25 mouse cellular contexts compared by ENCODE assay signal in genomic region chr5:66765911-66766310, GRCm38 (mm10). TPM values are rescaled to one million over a fixed set of nuclear protein-coding genes. Genes with fewer than 3 reads are reported as not detected.
DNase-seq lines count a peak whose midpoint lies in the region; ATAC-seq lines count a peak whose summit lies in the region.
"Had no signal": no experiment of that assay in that cellular context is flagged by ENCODE, and none has a peak within 500 bp of the region (broad histone marks: within the 10 kb centered on the region; RNA-seq: fewer than 3 reads in every experiment).

No protein-coding gene starts in this region.

- H3K9me3 ChIP-seq in hindbrain, embryonic 16.5 days (ENCODE audit: control insufficient read depth, low read length), result no peaks in the 10 kb centered on the region
- H3K9me3 ChIP-seq: forebrain, embryonic 10.5 days; forebrain, embryonic 13.5 days; heart, embryonic 12.5 days; heart, embryonic 15.5 days had no signal

- WGBS in hindbrain, embryonic 16.5 days, result 63% methylated on average over 2 of the region's 2 CpGs

- no peak overlapping the region for H3K4me3 ChIP-seq in hindbrain, embryonic 16.5 days (ENCODE audit: low read length)
- H3K4me3 ChIP-seq: forebrain, embryonic 10.5 days; forebrain, embryonic 13.5 days; heart, embryonic 12.5 days; heart, embryonic 15.5 days had no signal

- no peak for DNase-seq in frontal cortex, postnatal 36 days (ENCODE audit: low spot score in 2 of 2)
- peak; percentile 29 for DNase-seq in layer of hippocampus, adult 9-11 months
- DNase-seq in layer of hippocampus, postnatal 10 days (ENCODE audit: low spot score in 2 of 2), result no peak
- DNase-seq in brain, adult 2 months (ENCODE audit: low read depth, low spot score), result peak; percentile 66
- DNase-seq: adrenal gland, adult 2 months; adrenal gland, postnatal 14 days; cerebellum, adult 11-12 months; cerebellum, adult 8-10 months; cerebellum, postnatal 10 days; cerebellum, postnatal 36 days; gastrocnemius, postnatal 14 days; heart, adult 18-20 months; heart, postnatal 10 days; heart, postnatal 4 days had no signal

- no peak overlapping the region for H3K9ac ChIP-seq in hindbrain, embryonic 16.5 days (ENCODE audit: low read depth, low read length)
- H3K9ac ChIP-seq: forebrain, embryonic 13.5 days; heart, embryonic 12.5 days; heart, embryonic 15.5 days; hindbrain, embryonic 14.5 days had no signal

- H3K27ac ChIP-seq in hindbrain, embryonic 16.5 days (ENCODE audit: low read depth, low read length), result no peak overlapping the region
- H3K27ac ChIP-seq: forebrain, embryonic 10.5 days; forebrain, embryonic 13.5 days; heart, embryonic 15.5 days; hindbrain, embryonic 14.5 days had no signal

- ATAC-seq in frontal cortex, adult (ENCODE audit: low TSS enrichment), result 0 out of 2 replicates have a peak, but pooled peaks have one; percentile 45
- no peak for ATAC-seq in hindbrain, embryonic 16.5 days
- ATAC-seq: forebrain, embryonic 13.5 days; forebrain, embryonic 16.5 days; intestine, postnatal 0 days; Patski had no signal

- H3K36me3 ChIP-seq in hindbrain, embryonic 16.5 days (ENCODE audit: control insufficient read depth, insufficient read depth, low read length), result no peaks in the 10 kb centered on the region
- H3K36me3 ChIP-seq: forebrain, embryonic 10.5 days; G1E; heart, embryonic 12.5 days; heart, embryonic 15.5 days had no signal

- no peak overlapping the region for H3K4me2 ChIP-seq in hindbrain, embryonic 16.5 days (ENCODE audit: low read length)
- H3K4me2 ChIP-seq: forebrain, embryonic 13.5 days; heart, embryonic 12.5 days; heart, embryonic 15.5 days; hindbrain, embryonic 14.5 days had no signal

- H3K4me1 ChIP-seq in hindbrain, embryonic 16.5 days (ENCODE audit: control insufficient read depth, insufficient read depth, low read depth, low read length), result no peaks in the 10 kb centered on the region
- H3K4me1 ChIP-seq: heart, embryonic 12.5 days; heart, embryonic 15.5 days had no signal

- H3K27me3 ChIP-seq in hindbrain, embryonic 16.5 days (replicated peaks; ENCODE audit: control insufficient read depth, insufficient read depth, low read length), result no peaks in the 10 kb centered on the region
- H3K27me3 ChIP-seq: forebrain, embryonic 13.5 days; heart, embryonic 15.5 days; Patski had no signal

RNA-seq across cellular contexts. Expression of gene Limch1, which starts 20.3 kb away (rescaled TPM):
- total RNA-seq in layer of hippocampus, postnatal 10 days (2021), result 100 to 1,000 TPM; 121 to 123 TPM
- polyA plus RNA-seq in hindbrain, embryonic 16.5 days (2015; fragmentation: Nextera tagmentation; extraction: Ambion mirVana), result 48.4 and 50.1 TPM in 2 replicates
- polyA plus RNA-seq: G1E had no signal

Comparison
In these comparisons a context has a peak if more than half of its experiments do, and no peak if none do; other contexts are left out.
1. DNase-seq: peak in layer of hippocampus, adult 9-11 months (single experiment) and brain, adult 2 months (single experiment); none in frontal cortex, postnatal 36 days (0 of 2) and layer of hippocampus, postnatal 10 days (0 of 2).